Mouse (Mus musculus) neural tube, embryonic 11.5 days (tissue): Measurements from ENCODE around the gene Borcs6. TPM values are rescaled to one million over a fixed set of nuclear protein-coding genes. Genes with fewer than 3 reads are reported as not detected.

Experiments used
- ATAC-seq: fragments of 200-750 bp; cut with Nextera tagmentation; 2 replicates; pipeline ENCODE4 v1.8.0; 2017; ENCODE audit warnings: moderate number of reproducible peaks, mild to moderate bottlenecking, moderate TSS enrichment, moderate library complexity; ENCODE audit not compliant: insufficient read depth, low FRiP score, low TSS enrichment
- DNase-seq: peaks from one replicate; pipeline ENCODE4 v3.0.0-alpha.2; 2015; ENCODE audit warnings: low spot score
- H3K27ac ChIP-seq: fragments of 300-500 bp; sonication (generic); 2 replicates; pipeline ENCODE4 v1.5.1; 2014; ENCODE audit warnings: low read depth, mild to moderate bottlenecking, low read length
- H3K27me3 ChIP-seq: fragments of 300-500 bp; sonication (generic); 2 replicates; pipeline ENCODE4 v1.6.1; 2014; ENCODE audit warnings: mild to moderate bottlenecking, low read length, mixed read lengths; ENCODE audit not compliant: control insufficient read depth, insufficient read depth
- H3K36me3 ChIP-seq: fragments of 300-500 bp; sonication (generic); 2 replicates; pipeline ENCODE4 v1.6.1; 2014; ENCODE audit warnings: mild to moderate bottlenecking, low read length, moderate library complexity, mixed read lengths; ENCODE audit not compliant: control insufficient read depth, insufficient read depth
- H3K4me1 ChIP-seq: fragments of 300-500 bp; sonication (generic); 2 replicates; pipeline ENCODE4 v1.6.1; 2014; ENCODE audit warnings: low read length, mixed read lengths; ENCODE audit not compliant: control insufficient read depth, insufficient read depth
- H3K4me2 ChIP-seq: fragments of 300-500 bp; sonication (generic); 2 replicates; pipeline ENCODE4 v1.6.1; 2014; ENCODE audit warnings: low read depth, mild to moderate bottlenecking, moderate library complexity
- H3K4me3 ChIP-seq: fragments of 300-500 bp; sonication (generic); 2 replicates; pipeline ENCODE4 v1.5.1; 2014; ENCODE audit warnings: low read depth, low read length
- H3K9ac ChIP-seq: fragments of 300-500 bp; sonication (generic); 2 replicates; pipeline ENCODE4 v1.6.1; 2014; ENCODE audit warnings: mild to moderate bottlenecking, low read length
- H3K9me3 ChIP-seq: fragments of 300-500 bp; sonication (generic); 2 replicates; pipeline ENCODE4 v1.6.1; 2016; ENCODE audit warnings: low read length; ENCODE audit not compliant: control insufficient read depth
- WGBS: fragments of 180-500 bp; shearing (Covaris S2); extraction: QIAGEN DNeasy Blood & Tissue Kit; methylation state at CpG from one replicate; pipeline ENCODE4 v1.1.7; 2014; 5-methylcytosine and 5-hydroxymethylcytosine counted together
- polyA plus RNA-seq: library from polyadenylated mRNA; unstranded; fragments of >200 nt; fragmentation: Nextera tagmentation; extraction: Ambion mirVana; gene quantifications from 2 replicates; pipeline ENCODE4 v1.2.1, GENCODE M21; 2014

Borcs6 gene
- polyA plus RNA-seq, 1 experiment from 2014 or later: 11.4 TPM

DNA sequence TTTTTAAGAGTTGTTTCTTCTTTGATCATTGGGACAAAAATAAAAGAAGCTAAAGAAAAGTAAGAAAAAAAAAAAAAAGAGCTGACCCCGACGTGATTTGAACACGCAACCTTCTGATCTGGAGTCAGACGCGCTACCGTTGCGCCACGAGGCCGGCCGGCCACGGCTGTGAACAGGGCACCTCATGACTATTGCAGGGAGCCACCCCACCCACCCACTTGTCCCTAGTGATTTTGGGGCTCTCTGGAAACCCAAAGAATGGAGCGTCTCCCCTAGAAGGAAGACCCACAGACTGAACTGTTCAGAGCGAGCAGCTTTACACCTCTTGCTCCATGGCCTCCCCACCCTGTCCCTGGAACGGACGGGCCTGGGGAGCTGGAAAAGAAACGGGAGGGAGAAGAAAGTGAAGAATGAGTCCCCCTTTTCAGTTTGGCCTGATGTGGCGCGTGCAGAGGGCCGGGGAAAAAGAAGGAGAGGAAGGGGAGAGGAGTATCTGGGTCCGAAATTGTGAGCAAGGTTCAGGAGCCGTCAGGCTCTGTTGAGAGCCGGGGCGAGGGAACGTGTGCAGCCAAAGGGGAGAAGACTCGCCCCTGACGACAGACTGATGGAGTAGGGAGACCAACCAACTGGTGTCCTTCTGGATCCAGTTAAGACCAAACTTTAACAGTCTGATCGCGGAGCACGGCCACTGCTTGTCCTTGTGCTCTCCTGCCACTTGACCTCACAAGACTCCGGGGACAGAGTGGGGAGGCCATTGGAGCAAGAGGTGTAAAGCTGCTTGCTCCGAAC, 4.1 kb downstream of the Borcs6 start:
- H3K4me3 ChIP-seq: peak overlapping the region; percentile 76
- no peaks in the 10 kb centered on the region for H3K27me3 ChIP-seq
- H3K27ac ChIP-seq: peak overlapping the region; percentile 44; the same call in 1 of the 2 replicates
- peak; percentile 88 for DNase-seq
- no peaks in the 10 kb centered on the region for H3K9me3 ChIP-seq
- no peaks in the 10 kb centered on the region for H3K36me3 ChIP-seq
- peaks cover 31% of the 10 kb centered on the region for H3K4me1 ChIP-seq
- peak; percentile 21; the same call in 1 of the 2 replicates for ATAC-seq
- peak overlapping the region; percentile 77 for H3K4me2 ChIP-seq
- WGBS: under 1% methylated on average over 31 of the region's 31 CpGs
- peak overlapping the region; percentile 66 for H3K9ac ChIP-seq

DNA sequence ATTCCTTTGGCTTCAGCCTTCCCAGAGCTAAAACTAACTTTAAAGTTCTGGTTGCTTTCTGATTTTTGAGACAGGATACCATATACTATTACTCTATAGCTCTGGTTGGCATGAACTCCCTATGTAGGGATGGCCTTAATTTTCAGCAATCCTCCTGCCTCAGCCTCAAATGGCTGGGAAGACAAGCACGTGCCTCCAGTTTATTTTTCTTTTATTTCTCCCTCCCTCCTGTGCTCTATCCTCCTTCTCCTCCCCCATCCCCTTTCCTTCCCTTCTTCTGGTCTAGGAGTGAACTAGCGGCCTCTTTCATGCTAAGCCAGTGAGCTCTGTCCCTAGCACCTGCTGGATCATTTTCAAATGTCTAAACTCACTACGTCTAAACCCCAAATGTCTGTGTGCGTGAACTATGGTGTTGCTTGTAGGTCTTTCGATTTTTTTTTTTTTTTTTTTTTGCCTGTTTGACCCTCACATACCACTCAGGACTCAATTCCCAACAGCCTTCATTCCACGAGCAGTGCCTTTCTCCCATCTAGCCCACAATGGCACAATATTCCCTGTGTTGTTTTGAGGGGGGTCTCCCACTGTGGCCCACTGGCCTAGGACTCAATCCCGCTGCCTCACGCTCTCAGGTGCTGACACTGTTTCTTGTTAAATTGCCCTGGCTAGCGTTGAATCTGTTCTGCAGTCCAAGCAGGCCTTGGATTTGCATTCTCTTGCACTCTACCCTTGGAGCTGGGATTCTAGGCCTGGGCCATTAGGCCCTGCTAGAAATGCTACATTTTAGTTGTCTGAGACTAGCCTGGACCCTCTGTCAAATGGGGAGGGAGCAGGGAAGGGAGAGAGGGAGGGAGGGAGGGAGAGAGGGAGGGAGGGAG, 5.0 kb downstream of the Borcs6 start:
- no peaks in the 10 kb centered on the region for H3K9me3 ChIP-seq
- H3K4me2 ChIP-seq: peak overlapping the region; percentile 77
- ATAC-seq (no peak), DNase-seq (no peak)
- 48% methylated on average over 9 of the region's 9 CpGs for WGBS
- no peaks in the 10 kb centered on the region for H3K27me3 ChIP-seq
- peak overlapping the region; percentile 66; the same call in 1 of the 2 replicates for H3K9ac ChIP-seq
- H3K36me3 ChIP-seq: no peaks in the 10 kb centered on the region
- H3K27ac ChIP-seq: no peak overlapping the region
- H3K4me1 ChIP-seq: peaks cover 27% of the 10 kb centered on the region
- H3K4me3 ChIP-seq: peak overlapping the region; percentile 76

DNA sequence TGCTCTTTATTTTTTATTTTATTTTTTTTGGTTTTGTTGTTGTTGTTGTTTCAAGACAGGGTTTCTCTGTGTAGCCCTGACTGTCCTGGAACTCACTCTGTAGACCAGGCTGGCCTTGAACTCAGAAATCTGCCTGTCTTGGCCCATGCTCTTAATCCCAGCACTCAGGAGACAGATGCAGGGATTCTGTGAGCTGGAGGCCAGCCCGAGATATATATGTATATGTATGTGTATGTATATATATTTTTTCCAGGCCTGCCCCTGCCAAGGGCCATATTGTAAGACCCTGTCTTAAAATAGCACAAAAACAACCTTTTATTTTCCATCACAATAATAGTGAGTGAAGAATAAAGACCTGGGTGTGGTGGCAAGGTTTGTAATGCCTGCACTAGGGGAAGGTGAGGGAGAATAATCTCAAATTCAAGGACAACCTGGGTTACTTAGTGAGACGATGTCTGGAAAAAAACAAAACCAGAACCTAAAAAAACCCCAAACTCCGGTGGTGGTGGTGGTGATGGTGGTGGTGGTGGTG, 5.9 kb downstream of the Borcs6 start:
- Histone ChIP-seq H3K9ac (no peak overlapping the region), H3K4me1 (peaks cover 26% of the 10 kb centered on the region), H3K27ac (no peak overlapping the region), H3K9me3 (no peaks in the 10 kb centered on the region), H3K36me3 (no peaks in the 10 kb centered on the region), H3K27me3 (no peaks in the 10 kb centered on the region), H3K4me3 (no peak overlapping the region), H3K4me2 (peak overlapping the region; percentile 75; the same call in 1 of the 2 replicates)
- no peak for DNase-seq
- WGBS: 62% methylated on average over 3 of the region's 3 CpGs
- no peak for ATAC-seq

DNA sequence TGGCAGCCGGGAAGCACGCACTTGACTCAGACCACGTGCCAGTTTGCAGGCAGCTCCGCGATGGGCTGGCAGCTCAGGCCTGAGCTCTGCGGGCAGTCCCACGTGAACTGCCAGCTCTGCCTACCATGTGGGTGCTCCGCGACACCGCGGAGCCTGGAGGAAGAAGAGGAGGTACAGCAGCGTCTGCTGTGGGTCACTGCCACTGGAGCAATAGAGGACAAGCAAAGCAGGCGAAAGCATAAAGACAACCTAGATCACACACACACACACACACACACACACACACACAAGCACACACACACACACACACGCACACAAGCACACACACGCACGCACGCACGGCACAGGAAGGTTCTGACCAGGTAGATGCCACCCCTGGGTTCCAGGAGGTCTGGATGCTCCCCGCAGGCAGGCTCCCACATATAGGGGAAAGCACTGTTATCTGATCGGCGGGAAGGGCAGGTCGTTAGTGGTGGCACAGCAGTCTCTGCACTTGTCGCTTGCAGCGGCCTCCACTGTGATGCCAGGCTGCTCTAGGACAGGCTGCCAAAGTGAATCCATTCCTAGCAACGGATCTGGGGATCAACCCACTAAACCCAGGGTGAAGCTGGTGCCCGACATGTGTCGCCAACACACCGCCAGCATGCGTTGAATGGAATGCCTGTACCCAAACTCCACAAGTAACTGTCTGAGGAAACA, 6.8 kb downstream of the Borcs6 start:
- Histone ChIP-seq H3K27me3 (no peaks in the 10 kb centered on the region), H3K4me1 (peaks cover 18% of the 10 kb centered on the region), H3K27ac (no peak overlapping the region), H3K9me3 (no peaks in the 10 kb centered on the region), H3K9ac (peak overlapping the region; percentile 46), H3K4me2 (peak overlapping the region; percentile 75), H3K36me3 (no peaks in the 10 kb centered on the region), H3K4me3 (peak overlapping the region; percentile 33)
- ATAC-seq (no peak), DNase-seq (peak; percentile 40)
- WGBS: 3% methylated on average over 28 of the region's 29 CpGs

DNA sequence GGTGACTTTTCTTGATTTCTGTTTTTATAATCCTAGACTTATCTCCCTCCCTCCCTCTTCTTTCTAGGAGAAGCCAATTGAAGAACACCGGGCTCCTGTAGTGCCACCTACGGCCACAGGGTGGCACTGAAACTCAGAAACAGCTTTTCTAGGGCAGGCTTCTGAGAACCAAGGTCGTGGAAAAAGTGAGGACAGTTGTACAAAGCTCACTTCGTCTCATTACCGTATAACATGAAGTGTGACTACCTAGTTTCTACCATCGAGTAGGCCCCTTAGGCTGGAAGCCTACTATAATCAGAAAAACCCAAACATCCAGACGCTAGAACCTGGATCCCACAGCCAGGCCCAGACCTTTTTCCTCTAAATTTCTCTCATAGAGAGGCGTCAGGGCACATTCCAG, 7.4 kb downstream of the Borcs6 start:
- 9% methylated on average over 8 of the region's 8 CpGs for WGBS

DNA sequence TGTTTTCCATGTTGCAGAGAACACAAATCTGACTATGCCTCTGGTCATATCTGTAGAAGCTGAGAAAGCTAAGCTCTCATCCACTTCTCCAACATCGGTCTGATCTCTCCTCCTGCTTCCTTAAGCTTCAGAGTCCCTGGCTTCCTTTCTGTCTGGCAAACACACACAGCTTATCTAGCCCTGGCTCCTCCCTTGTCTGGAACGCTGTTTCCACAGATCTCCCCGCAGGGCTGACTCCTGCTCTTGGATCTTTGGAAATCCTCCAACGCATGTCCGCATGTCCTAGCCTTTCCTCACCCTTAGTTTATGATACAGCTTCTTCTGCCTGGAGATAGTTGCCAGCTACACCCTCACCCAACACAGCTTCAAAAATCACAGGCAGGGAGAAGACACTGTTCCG, 8.1 kb downstream of the Borcs6 start:
- H3K4me1 ChIP-seq: peaks cover 14% of the 10 kb centered on the region
- 66% methylated on average over 6 of the region's 6 CpGs for WGBS
- H3K27ac ChIP-seq: no peak overlapping the region
- no peaks in the 10 kb centered on the region for H3K27me3 ChIP-seq
- H3K36me3 ChIP-seq: no peaks in the 10 kb centered on the region
- no peak overlapping the region for H3K9ac ChIP-seq
- no peak for ATAC-seq
- no peaks in the 10 kb centered on the region for H3K9me3 ChIP-seq
- no peak for DNase-seq
- H3K4me3 ChIP-seq: no peak overlapping the region
- H3K4me2 ChIP-seq: no peak overlapping the region

More for the DNA sequence above, 7.4 kb downstream of the Borcs6 start:
- Histone ChIP-seq H3K9me3 (no peaks in the 10 kb centered on the region), H3K36me3 (no peaks in the 10 kb centered on the region), H3K4me1 (peaks cover 13% of the 10 kb centered on the region; the same call in 1 of the 2 replicates), H3K27me3 (no peaks in the 10 kb centered on the region), H3K4me3 (peak overlapping the region; percentile 33), H3K9ac (no peak overlapping the region), H3K27ac (no peak overlapping the region), H3K4me2 (peak overlapping the region; percentile 75)
- ATAC-seq: no peak
- DNase-seq: peak; percentile 89

DNA sequence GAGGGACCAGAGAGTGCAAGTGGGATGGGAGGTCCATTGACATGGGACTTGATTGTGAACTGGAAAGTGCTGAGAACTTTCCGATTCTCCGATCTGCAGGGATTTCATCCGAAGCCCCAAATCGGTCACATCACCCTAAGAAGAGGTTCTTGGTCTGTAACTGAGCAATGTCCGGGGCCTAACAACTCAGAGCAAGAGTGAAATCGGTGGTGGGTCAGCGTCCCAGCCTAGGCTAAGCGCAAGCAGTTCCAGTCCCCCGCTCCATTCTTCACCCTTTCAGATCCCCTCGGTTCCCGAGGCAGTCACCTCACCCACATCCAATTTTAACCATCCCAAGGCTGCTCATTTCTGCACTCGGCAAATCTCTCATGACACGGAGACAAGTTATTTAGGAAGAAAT, 10.6 kb downstream of the Borcs6 start:
- DNase-seq: no peak
- under 1% methylated on average over 13 of the region's 13 CpGs for WGBS
- peaks cover 11% of the 10 kb centered on the region for H3K4me1 ChIP-seq

DNA sequence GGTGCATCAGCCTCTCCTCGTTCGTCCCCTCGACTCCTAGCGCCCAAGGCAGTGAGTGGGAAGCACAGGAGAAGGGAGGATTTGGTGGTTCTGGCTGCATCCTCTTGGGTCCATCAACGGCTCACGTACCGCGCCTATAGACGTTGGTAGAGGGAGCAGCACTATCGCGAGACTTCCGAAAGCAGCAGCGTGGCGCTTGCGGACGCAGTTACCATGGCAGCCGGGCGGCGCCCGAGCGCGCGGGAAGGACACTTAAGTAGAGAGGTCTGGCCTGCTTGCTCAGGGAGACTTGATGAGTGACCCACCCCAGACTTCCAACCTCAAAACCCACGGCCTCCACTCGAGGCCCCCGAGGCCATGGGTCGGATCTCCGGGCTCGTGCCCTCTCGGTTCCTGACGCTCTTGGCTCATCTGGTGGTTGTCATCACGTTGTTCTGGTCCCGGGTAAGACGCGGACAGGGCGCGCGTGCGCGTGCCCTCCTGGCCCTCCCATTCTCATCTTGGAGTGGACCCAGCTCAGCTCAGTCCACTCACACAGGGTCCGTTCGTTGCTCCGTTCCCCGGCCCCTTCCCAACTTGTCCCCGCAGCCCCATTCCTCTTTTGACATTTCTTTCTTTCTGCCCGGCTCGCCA, 11.2 kb downstream of the Borcs6 start, which contains the start of gene Tmem107:
Gene Tmem107, plus strand, starts transcription at position 217 of the 633 bp plus-strand sequence.
- Histone ChIP-seq H3K9me3 (no peaks in the 10 kb centered on the region), H3K4me1 (peaks cover 11% of the 10 kb centered on the region), H3K27ac (peak within 1 kb of the TSS; percentile 64), H3K4me3 (peak within 1 kb of the TSS; percentile 47), H3K9ac (peak within 1 kb of the TSS; percentile 85), H3K27me3 (no peaks in the 10 kb centered on the region), H3K4me2 (peak within 1 kb of the TSS; percentile 75), H3K36me3 (no peaks in the 10 kb centered on the region)
- peak; percentile 74 for ATAC-seq
- DNase-seq: peak; percentile 96
- whole genome bisulfite sequencing: under 1% methylated on average over 47 of the region's 47 CpGs

More for the DNA sequence above, 10.6 kb downstream of the Borcs6 start:
- H3K9me3 ChIP-seq: no peaks in the 10 kb centered on the region
- H3K9ac ChIP-seq: peak overlapping the region; percentile 85
- H3K27me3 ChIP-seq: no peaks in the 10 kb centered on the region
- ATAC-seq: no peak
- peak overlapping the region; percentile 64 for H3K27ac ChIP-seq
- H3K4me2 ChIP-seq: peak overlapping the region; percentile 75
- peak overlapping the region; percentile 47 for H3K4me3 ChIP-seq
- no peaks in the 10 kb centered on the region for H3K36me3 ChIP-seq
